11 mouse cellular contexts compared by ENCODE assay signal in the genomic region with DNA sequence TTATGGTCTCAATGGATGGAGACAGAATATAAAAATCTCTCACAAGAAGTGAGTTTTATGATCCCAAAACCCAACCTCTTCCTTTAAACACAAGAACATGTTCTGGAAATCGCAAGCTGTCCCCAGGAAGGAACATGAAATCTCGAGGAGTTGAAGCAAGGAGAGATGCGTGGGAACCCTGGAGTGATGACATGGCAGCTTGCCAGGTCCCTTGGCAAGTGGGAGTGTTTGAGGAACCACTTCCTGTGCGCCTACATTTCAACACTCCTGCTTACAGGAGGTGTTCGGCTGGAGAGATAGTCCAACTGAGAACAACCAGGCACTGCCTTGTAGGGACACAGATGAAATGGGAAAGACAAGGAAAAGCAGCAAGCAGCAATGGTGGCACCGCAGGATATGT.
DNase-seq lines count a peak whose midpoint lies in the region; ATAC-seq and TF ChIP-seq lines count a peak whose summit lies in the region.
"Had no signal": no experiment of that assay in that cellular context is flagged by ENCODE, and none has a peak within 500 bp of the region (broad histone marks: within the 10 kb centered on the region; RNA-seq: fewer than 3 reads in every experiment).

No protein-coding gene starts in this region.

- no peak overlapping the region for H3K4me2 ChIP-seq in heart, embryonic 11.5 days
- no peak overlapping the region for H3K4me2 ChIP-seq in heart, postnatal 0 days (ENCODE audit: low read depth, low read length)
- H3K4me2 ChIP-seq in forebrain, embryonic 15.5 days (replicated peaks) = no peak overlapping the region
- H3K4me2 ChIP-seq in neural tube, embryonic 15.5 days = no peak overlapping the region
- H3K4me2 ChIP-seq: midbrain, embryonic 12.5 days; stomach, embryonic 15.5 days had no signal

- H3K27ac ChIP-seq in heart, embryonic 11.5 days (ENCODE audit: low read depth, low read length) = no peak overlapping the region
- no peak overlapping the region for H3K27ac ChIP-seq in heart, postnatal 0 days (ENCODE audit: low read depth)
- H3K27ac ChIP-seq in forebrain, embryonic 15.5 days (replicated peaks) = no peak overlapping the region
- no peak overlapping the region for H3K27ac ChIP-seq in neural tube, embryonic 15.5 days (replicated peaks)
- H3K27ac ChIP-seq: forebrain, embryonic 10.5 days; midbrain, embryonic 12.5 days; stomach, embryonic 15.5 days had no signal

- H3K4me3 ChIP-seq in heart, embryonic 11.5 days (ENCODE audit: low read depth, low read length) = no peak overlapping the region
- H3K4me3 ChIP-seq in heart, postnatal 0 days (ENCODE audit: low read depth, low read length) = no peak overlapping the region
- no peak overlapping the region for H3K4me3 ChIP-seq in forebrain, embryonic 15.5 days
- no peak overlapping the region for H3K4me3 ChIP-seq in neural tube, embryonic 15.5 days (replicated peaks)
- H3K4me3 ChIP-seq: forebrain, embryonic 10.5 days; midbrain, embryonic 12.5 days; stomach, embryonic 15.5 days had no signal

- H3K36me3 ChIP-seq in heart, embryonic 11.5 days (ENCODE audit: control insufficient read depth, insufficient read depth, low read length) = no peaks in the 10 kb centered on the region
- H3K36me3 ChIP-seq in heart, postnatal 0 days (replicated peaks; ENCODE audit: control insufficient read depth, insufficient read depth, low read length) = no peaks in the 10 kb centered on the region
- no peaks in the 10 kb centered on the region for H3K36me3 ChIP-seq in forebrain, embryonic 15.5 days
- no peaks in the 10 kb centered on the region for H3K36me3 ChIP-seq in neural tube, embryonic 15.5 days
- H3K36me3 ChIP-seq: forebrain, embryonic 10.5 days; midbrain, embryonic 12.5 days; stomach, embryonic 15.5 days had no signal

- WGBS in heart, embryonic 11.5 days (ENCODE audit: insufficient replicate concordance) = 40% methylated on average over 6 of the region's 6 CpGs
- WGBS in heart, postnatal 0 days = 12% methylated on average over 6 of the region's 6 CpGs
- WGBS in forebrain, embryonic 15.5 days = 65% methylated on average over 6 of the region's 6 CpGs
- WGBS in neural tube, embryonic 15.5 days = 66% methylated on average over 6 of the region's 6 CpGs

- TF ChIP-seq EP300 in heart, postnatal 0 days (IDR thresholded peaks at IDR 0.05; ENCODE audit: low read depth) = no peak

- H3K27me3 ChIP-seq in heart, embryonic 11.5 days (ENCODE audit: control insufficient read depth, insufficient read depth, low read length) = no peaks in the 10 kb centered on the region
- no peaks in the 10 kb centered on the region for H3K27me3 ChIP-seq in heart, postnatal 0 days (ENCODE audit: control insufficient read depth, insufficient read depth, low read length)
- H3K27me3 ChIP-seq in forebrain, embryonic 15.5 days = no peaks in the 10 kb centered on the region
- H3K27me3 ChIP-seq in neural tube, embryonic 15.5 days (replicated peaks) = no peaks in the 10 kb centered on the region
- H3K27me3 ChIP-seq: midbrain, embryonic 12.5 days; stomach, embryonic 15.5 days had no signal

- no peak overlapping the region for H3K9ac ChIP-seq in heart, embryonic 11.5 days (ENCODE audit: low read depth, low read length)
- H3K9ac ChIP-seq in heart, postnatal 0 days (replicated peaks; ENCODE audit: low read depth, low read length) = no peak overlapping the region
- no peak overlapping the region for H3K9ac ChIP-seq in forebrain, embryonic 15.5 days (replicated peaks)
- no peak overlapping the region for H3K9ac ChIP-seq in neural tube, embryonic 15.5 days (replicated peaks)
- H3K9ac ChIP-seq: midbrain, embryonic 12.5 days; stomach, embryonic 15.5 days had no signal

- DNase-seq in heart, adult 9 months (ENCODE audit: low spot score in 2 of 2) = peak; percentile 29 to 30
- DNase-seq in brain, adult 2 months (ENCODE audit: low read depth, low spot score) = peak; percentile 91
- DNase-seq in heart, postnatal 0 days (ENCODE audit: low spot score) = peak; percentile 16
- DNase-seq in lung, postnatal 14 days = peak; percentile 63

- no peaks in the 10 kb centered on the region for H3K9me3 ChIP-seq in heart, embryonic 11.5 days (replicated peaks; ENCODE audit: control insufficient read depth, low read length)
- no peaks in the 10 kb centered on the region for H3K9me3 ChIP-seq in heart, postnatal 0 days (replicated peaks; ENCODE audit: control insufficient read depth, low read length)
- no peaks in the 10 kb centered on the region for H3K9me3 ChIP-seq in forebrain, embryonic 15.5 days
- no peaks in the 10 kb centered on the region for H3K9me3 ChIP-seq in neural tube, embryonic 15.5 days (replicated peaks)
- H3K9me3 ChIP-seq: midbrain, embryonic 12.5 days; stomach, embryonic 15.5 days had no signal

- no peaks in the 10 kb centered on the region for H3K4me1 ChIP-seq in heart, embryonic 11.5 days (ENCODE audit: control insufficient read depth, insufficient read depth, low read length)
- peaks cover 9% of the 10 kb centered on the region; the same call in 1 of the 2 replicates for H3K4me1 ChIP-seq in heart, postnatal 0 days (ENCODE audit: control insufficient read depth, insufficient read depth)
- H3K4me1 ChIP-seq in forebrain, embryonic 15.5 days = peaks cover 16% of the 10 kb centered on the region
- no peaks in the 10 kb centered on the region for H3K4me1 ChIP-seq in neural tube, embryonic 15.5 days
- H3K4me1 ChIP-seq: forebrain, embryonic 10.5 days; midbrain, embryonic 12.5 days; stomach, embryonic 15.5 days had no signal

- no peak for ATAC-seq in heart, embryonic 11.5 days (replicated peaks; ENCODE audit: insufficient number of reproducible peaks, low FRiP score, low TSS enrichment)
- ATAC-seq in heart, postnatal 0 days (ENCODE audit: insufficient read depth, low read depth) = peak; percentile 44; the same call in 1 of the 2 replicates
- no peak for ATAC-seq in CD4-positive, CD25-positive, alpha-beta regulatory T cell, adult 4 months
- ATAC-seq in forebrain, embryonic 15.5 days (replicated peaks) = no peak
- ATAC-seq in neural tube, embryonic 15.5 days (ENCODE audit: low FRiP score) = no peak

- no peak for TF ChIP-seq CTCF in heart, postnatal 0 days (IDR thresholded peaks at IDR 0.05; ENCODE audit: low read depth)

Comparison
In these comparisons a context has a peak if more than half of its experiments do, and no peak if none do; other contexts are left out.
1. DNase-seq: peak in every context shown above with its lines; median percentile 91 in brain, adult 2 months; 63 in lung, postnatal 14 days; 30 in heart, adult 9 months; 16 in heart, postnatal 0 days.